Mouse (Mus musculus) CH12.LX (cell line): ENCODE results near the gene Tprkb. TPM values are rescaled to one million over a fixed set of nuclear protein-coding genes. Genes with fewer than 3 reads are reported as not detected.
"Not testable (repeated sequence)": the region's sequence is repeated elsewhere in the genome, so short reads cannot be mapped to it uniquely, and the experiment has no call there.

Source experiments
- DNase-seq: peaks from one replicate; pipeline ENCODE4 v3.0.0-alpha.2; 2013; ENCODE audit errors: extremely low read depth
- H3K27ac ChIP-seq: 2 replicates; pipeline ENCODE4 v1.5.1; 2012; ENCODE audit warnings: low read depth, mild to moderate bottlenecking, control low read depth, moderate library complexity; ENCODE audit not compliant: insufficient read depth
- H3K27me3 ChIP-seq: replicated peaks from 2 replicates; pipeline ENCODE3; 2012; ENCODE audit warnings: inconsistent platforms
- H3K36me3 ChIP-seq, 2 experiments: replicated peaks in 1 of 2; 2 replicates each; pipeline versions ENCODE3 to v1.6.1; 2012; ENCODE audit warnings: inconsistent platforms in 1 of 2, low read length in 1 of 2, mild to moderate bottlenecking in 1 of 2, mixed read lengths in 1 of 2, moderate library complexity in 1 of 2; ENCODE audit not compliant: control insufficient read depth in 1 of 2, insufficient read depth in 1 of 2
- H3K4me1 ChIP-seq, 2 experiments: 2 replicates each; pipeline ENCODE4 v1.6.1; 2012; ENCODE audit warnings: inconsistent platforms in 1 of 2, moderate library complexity in 1 of 2; ENCODE audit not compliant: insufficient read depth in 2 of 2, control insufficient read depth in 1 of 2
- H3K4me2 ChIP-seq: 2 replicates; pipeline ENCODE4 v1.6.1; 2012; ENCODE audit warnings: low read depth, mild to moderate bottlenecking, control low read depth; ENCODE audit not compliant: poor library complexity, insufficient read depth, severe bottlenecking
- H3K4me3 ChIP-seq, 3 experiments: fragments of 150-350 bp in 1 of 3; sonication (generic) in 1 of 3; replicated peaks in 1 of 3; 2 replicates each; pipeline versions ENCODE3 to v1.5.1; 2011 to 2012; ENCODE audit warnings: low read depth in 2 of 3, low read length in 2 of 3, mild to moderate bottlenecking in 2 of 3, moderate library complexity in 2 of 3, control low read depth in 1 of 3, improper control_type of control experiment in 1 of 3, inconsistent platforms in 1 of 3, mixed read lengths in 1 of 3; ENCODE audit not compliant: poor library complexity in 1 of 3
- H3K79me2 ChIP-seq: replicated peaks from 2 replicates; pipeline ENCODE4 v1.6.1; 2012; ENCODE audit warnings: mild to moderate bottlenecking, moderate library complexity; ENCODE audit not compliant: control insufficient read depth, poor library complexity, insufficient read depth, severe bottlenecking; ENCODE audit errors: extremely low read depth
- H3K9ac ChIP-seq: 2 replicates; pipeline ENCODE4 v1.6.1; 2012; ENCODE audit warnings: low read depth, mild to moderate bottlenecking, control low read depth, moderate library complexity; ENCODE audit not compliant: insufficient read depth
- H3K9me3 ChIP-seq: replicated peaks from 2 replicates; pipeline ENCODE3; 2012; ENCODE audit warnings: low read length, inconsistent platforms, mixed read lengths
- BHLHE40 ChIP-seq: IDR thresholded peaks from 2 replicates; pipeline ENCODE4 v1.6.1; 2011; ENCODE audit warnings: mild to moderate bottlenecking, low read depth, low read length, improper control_type of control experiment
- CHD1 ChIP-seq: IDR thresholded peaks from 2 replicates; pipeline ENCODE4 v1.6.1; 2012; ENCODE audit warnings: low read depth, low read length, improper control_type of control experiment, inconsistent platforms
- CHD2 ChIP-seq: IDR thresholded peaks from 2 replicates; pipeline ENCODE4 v1.6.1; 2011; ENCODE audit warnings: low read length, improper control_type of control experiment
- E2F4 ChIP-seq: IDR thresholded peaks from 2 replicates; pipeline ENCODE4 v1.6.1; 2011; ENCODE audit warnings: low read depth, low read length, improper control_type of control experiment; ENCODE audit not compliant: insufficient replicate concordance
- ELF1 ChIP-seq: IDR thresholded peaks from 2 replicates; pipeline ENCODE4 v1.6.1; 2014; ENCODE audit warnings: low read depth, mild to moderate bottlenecking, inconsistent platforms, low read length, improper control_type of control experiment
- EP300 ChIP-seq: IDR thresholded peaks from 2 replicates; pipeline ENCODE4 v1.6.1; 2011; ENCODE audit warnings: low read length, improper control_type of control experiment
- ETS1 ChIP-seq: conservative IDR thresholded peaks from 2 replicates; pipeline ENCODE4 v1.6.1; 2012; ENCODE audit warnings: low read depth, mild to moderate bottlenecking, inconsistent platforms, low read length, improper control_type of control experiment, moderate library complexity
- GABPA ChIP-seq: IDR thresholded peaks from 2 replicates; pipeline ENCODE4 v1.6.1; 2012; ENCODE audit warnings: low read depth, low read length, improper control_type of control experiment, inconsistent platforms; ENCODE audit not compliant: insufficient replicate concordance
- HCFC1 ChIP-seq: IDR thresholded peaks from 2 replicates; pipeline ENCODE4 v1.6.1; 2012; ENCODE audit warnings: low read depth, mild to moderate bottlenecking, inconsistent platforms, low read length, improper control_type of control experiment
- JUND ChIP-seq: conservative IDR thresholded peaks from 2 replicates; pipeline ENCODE4 v1.6.1; 2011; ENCODE audit warnings: low read depth, low read length, improper control_type of control experiment
- KAT2A ChIP-seq: IDR thresholded peaks from 2 replicates; pipeline ENCODE4 v1.6.1; 2012; ENCODE audit warnings: low read length, improper control_type of control experiment, inconsistent platforms; ENCODE audit not compliant: insufficient replicate concordance
- MAX ChIP-seq: IDR thresholded peaks from 2 replicates; pipeline ENCODE4 v1.6.1; 2011; ENCODE audit warnings: low read length, improper control_type of control experiment
- MAZ ChIP-seq: IDR thresholded peaks from 2 replicates; pipeline ENCODE4 v1.6.1; 2012; ENCODE audit warnings: low read depth, mild to moderate bottlenecking, inconsistent platforms, low read length, improper control_type of control experiment, moderate library complexity
- MEF2A ChIP-seq: IDR thresholded peaks from 2 replicates; pipeline ENCODE4 v1.6.1; 2014; ENCODE audit warnings: low read depth, mild to moderate bottlenecking, inconsistent platforms, low read length, improper control_type of control experiment, borderline replicate concordance
- MXI1 ChIP-seq: IDR thresholded peaks from 2 replicates; pipeline ENCODE4 v1.6.1; 2011; ENCODE audit warnings: mild to moderate bottlenecking, low read depth, low read length, improper control_type of control experiment
- MYC ChIP-seq: IDR thresholded peaks from 2 replicates; pipeline ENCODE4 v1.6.1; 2011; ENCODE audit warnings: low read depth, mild to moderate bottlenecking, improper control_type of control experiment, low read length
- NELFE ChIP-seq: IDR thresholded peaks from 2 replicates; pipeline ENCODE4 v1.6.1; 2011; ENCODE audit warnings: low read depth, low read length, improper control_type of control experiment
- NRF1 ChIP-seq: IDR thresholded peaks from 2 replicates; pipeline ENCODE4 v1.6.1; 2014; ENCODE audit warnings: low read depth, mild to moderate bottlenecking, inconsistent platforms, low read length, improper control_type of control experiment, moderate library complexity
- PAX5 ChIP-seq: IDR thresholded peaks from 2 replicates; pipeline ENCODE4 v1.6.1; 2012; ENCODE audit warnings: low read length, inconsistent platforms, mixed read lengths
- POLR2A ChIP-seq: IDR thresholded peaks from 2 replicates; pipeline ENCODE4 v1.6.1; 2011; ENCODE audit warnings: low read depth, mild to moderate bottlenecking, improper control_type of control experiment, low read length
- POLR2AphosphoS2 ChIP-seq: IDR thresholded peaks from 2 replicates; pipeline ENCODE4 v1.6.1; 2011; ENCODE audit warnings: low read depth, low read length, improper control_type of control experiment
- RAD21 ChIP-seq: IDR thresholded peaks from 2 replicates; pipeline ENCODE4 v1.6.1; 2011; ENCODE audit warnings: low read depth, mild to moderate bottlenecking, low read length, improper control_type of control experiment, moderate library complexity
- RCOR1 ChIP-seq: conservative IDR thresholded peaks from 2 replicates; pipeline ENCODE4 v1.6.1; 2012; ENCODE audit warnings: low read depth, mild to moderate bottlenecking, inconsistent platforms, low read length, improper control_type of control experiment
- SIN3A ChIP-seq: IDR thresholded peaks from 2 replicates; pipeline ENCODE4 v1.6.1; 2012; ENCODE audit warnings: low read length, improper control_type of control experiment, inconsistent platforms
- SMC3 ChIP-seq: IDR thresholded peaks from 2 replicates; pipeline ENCODE4 v1.6.1; 2011; ENCODE audit warnings: low read depth, low read length, improper control_type of control experiment
- TBP ChIP-seq: conservative IDR thresholded peaks from 2 replicates; pipeline ENCODE4 v1.6.1; 2011; ENCODE audit warnings: low read depth, low read length, improper control_type of control experiment
- TCF12 ChIP-seq: IDR thresholded peaks from 2 replicates; pipeline ENCODE4 v1.6.1; 2014; ENCODE audit warnings: low read depth, mild to moderate bottlenecking, inconsistent platforms, low read length, improper control_type of control experiment
- UBTF ChIP-seq: IDR thresholded peaks from 2 replicates; pipeline ENCODE4 v1.6.1; 2012; ENCODE audit warnings: low read depth, mild to moderate bottlenecking, inconsistent platforms, low read length, improper control_type of control experiment, moderate library complexity
- USF1 ChIP-seq: IDR thresholded peaks from 2 replicates; pipeline ENCODE4 v1.6.1; 2014; ENCODE audit warnings: low read depth, mild to moderate bottlenecking, inconsistent platforms, low read length, improper control_type of control experiment
- ZC3H11A ChIP-seq: IDR thresholded peaks from 2 replicates; pipeline ENCODE4 v1.6.1; 2012; ENCODE audit warnings: low read depth, mild to moderate bottlenecking, inconsistent platforms, low read length, improper control_type of control experiment
- ZKSCAN1 ChIP-seq: IDR thresholded peaks from 2 replicates; pipeline ENCODE4 v1.6.1; 2012; ENCODE audit warnings: low read depth, inconsistent platforms, low read length, improper control_type of control experiment, borderline replicate concordance
- ZMIZ1 ChIP-seq: IDR thresholded peaks from 2 replicates; pipeline ENCODE4 v1.6.1; 2012; ENCODE audit warnings: low read depth, mild to moderate bottlenecking, inconsistent platforms, low read length, improper control_type of control experiment
- ZNF384 ChIP-seq: IDR thresholded peaks from 2 replicates; pipeline ENCODE4 v1.6.1; 2012; ENCODE audit warnings: low read depth, low read length, improper control_type of control experiment, inconsistent platforms
- dilution Hi-C: fragments of 300-500 bp; cut with MboI; formaldehyde crosslinking; loops from 2 replicates; pipeline ENCODE4 v1.14.3; 2020; ENCODE audit warnings: low sequenced_read_pairs; ENCODE audit not compliant: extremely low pct_unique_long_range_greater_than_20kb, extremely low pct_ligation_motif_present
- in situ Hi-C: fragments of 300-500 bp; cut with MboI; formaldehyde crosslinking; loops from 3 replicates; pipeline ENCODE4 v1.14.3; 2019; ENCODE audit warnings: low sequenced_read_pairs, low pct_ligation_motif_present, low pct_unique_long_range_greater_than_20kb, mixed read lengths
- polyA plus RNA-seq: library from polyadenylated mRNA; unstranded; fragments of >175 nt; gene quantifications from 2 replicates; pipeline ENCODE4 v1.2.1, GENCODE M21; 2012; ENCODE audit warnings: low read depth; ENCODE audit not compliant: insufficient read length
- total RNA-seq, 2 experiments: library from RNA; depleted of rRNA; stranded (reverse); fragments of 300-350 nt in 1 of 2; fragments of >200 nt in 1 of 2; gene quantifications; 2 replicates each; pipeline ENCODE4 v1.2.3; 2012 to 2014

Tprkb gene
- total and polyA plus RNA-seq, 3 experiments = 21.2 to 59.8 (median 39.7) TPM

DNA sequence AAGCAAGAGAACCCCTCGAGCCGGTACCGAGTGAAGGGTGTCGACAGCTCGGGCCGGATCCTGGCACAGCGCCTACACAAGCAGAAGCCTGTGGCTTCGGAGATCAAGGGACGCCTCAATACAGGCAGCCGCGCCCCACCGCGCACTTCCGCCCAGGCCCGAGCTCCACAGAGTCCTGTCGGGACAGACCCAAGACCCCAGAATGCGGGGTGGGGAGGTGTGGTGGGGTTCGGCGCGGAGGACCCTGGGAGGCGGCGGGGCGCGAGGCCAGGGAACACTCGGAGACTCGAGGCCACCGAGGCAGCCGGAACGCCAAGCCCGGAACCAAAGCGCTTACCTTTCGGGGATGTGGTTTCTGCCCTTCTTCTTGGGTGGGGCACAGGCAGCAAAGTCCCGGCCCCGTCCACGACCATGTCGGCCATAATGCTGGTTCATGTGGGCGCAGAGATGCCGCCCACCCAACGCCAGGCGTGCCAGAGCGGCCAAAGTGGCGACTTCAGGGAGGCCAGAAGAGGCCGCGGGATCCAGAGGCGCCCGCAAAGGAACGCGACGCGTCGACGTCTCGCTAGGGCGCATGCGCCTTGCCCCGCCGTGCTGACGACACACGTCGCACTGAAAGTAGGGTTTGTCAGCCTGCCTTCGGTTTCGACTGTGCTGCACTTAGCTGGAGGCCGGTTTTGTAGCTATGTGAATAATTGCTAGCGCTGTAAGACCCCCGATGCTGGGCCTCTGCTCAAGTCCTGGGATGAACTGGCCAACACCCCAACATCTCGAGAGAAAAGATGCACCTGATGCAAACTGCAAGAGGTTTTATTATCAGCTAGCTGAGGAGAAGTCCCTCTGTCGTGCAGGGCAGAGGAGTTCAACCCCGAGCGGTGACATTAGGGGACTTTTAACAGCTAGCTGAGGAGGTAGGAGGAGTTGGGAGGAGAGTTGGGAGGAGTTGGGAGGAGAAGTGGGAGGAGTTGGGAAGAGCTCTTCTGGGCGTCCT lies 49.7 kb downstream of the Tprkb start, which contains the start of gene Dusp11:
Gene Dusp11 (minus strand): TSS at position 567 of the 991 bp plus-strand sequence.
- peak within 1 kb of the TSS; percentile 99 for H3K4me2 ChIP-seq
- DNase-seq = peak; percentile 84
- H3K4me1 ChIP-seq = peaks cover 2 to 21% of the 10 kb centered on the region in 2 experiments; a peak in 3 of 4 replicates
- H3K36me3 ChIP-seq = peaks cover 8 to 30% of the 10 kb centered on the region in 2 experiments
- H3K27me3 ChIP-seq = no peaks in the 10 kb centered on the region
- H3K9ac ChIP-seq = peak within 1 kb of the TSS; percentile 92
- peak within 1 kb of the TSS; percentile 79 for H3K27ac ChIP-seq
- H3K4me3 ChIP-seq = peak within 1 kb of the TSS; percentile 75 to 87 (median 81)
- dilution Hi-C loops (no loop called here), in situ Hi-C loops (no loop called here)
- H3K9me3 ChIP-seq = no peaks in the 10 kb centered on the region
- peaks cover 29% of the 10 kb centered on the region for H3K79me2 ChIP-seq
- TF ChIP-seq RCOR1 (no peak), CHD1 (no peak), UBTF (peak; percentile 90), TBP (peak; percentile 96), POLR2A (peak; percentile 95), ZKSCAN1 (no peak), USF1 (no peak), MAZ (0 out of 2 replicates have a peak, but pooled peaks have one; percentile 26), JUND (no peak), BHLHE40 (no peak), NELFE (peak; percentile 96), ETS1 (peak; percentile 11; the same call in 1 of the 2 replicates), TCF12 (0 out of 2 replicates have a peak, but pooled peaks have one; percentile 23), CHD2 (no peak), ZMIZ1 (peak; percentile 87), SMC3 (no peak), RAD21 (no peak), E2F4 (no peak), ZNF384 (no peak), MAX (peak; percentile 13; the same call in 1 of the 2 replicates), GABPA (no peak), MEF2A (no peak; the same call in 1 of the 2 replicates), ZC3H11A (no peak), HCFC1 (peak; percentile 67), POLR2AphosphoS2 (0 out of 2 replicates have a peak, but pooled peaks have one; percentile 64), SIN3A (peak; percentile 51; the same call in 1 of the 2 replicates), MXI1 (peak; percentile 43), MYC (0 out of 2 replicates have a peak, but pooled peaks have one; percentile 47), PAX5 (no peak), EP300 (no peak), KAT2A (peak; percentile 60; the same call in 1 of the 2 replicates), NRF1 (peak; percentile 89), ELF1 (peak; percentile 62)

DNA sequence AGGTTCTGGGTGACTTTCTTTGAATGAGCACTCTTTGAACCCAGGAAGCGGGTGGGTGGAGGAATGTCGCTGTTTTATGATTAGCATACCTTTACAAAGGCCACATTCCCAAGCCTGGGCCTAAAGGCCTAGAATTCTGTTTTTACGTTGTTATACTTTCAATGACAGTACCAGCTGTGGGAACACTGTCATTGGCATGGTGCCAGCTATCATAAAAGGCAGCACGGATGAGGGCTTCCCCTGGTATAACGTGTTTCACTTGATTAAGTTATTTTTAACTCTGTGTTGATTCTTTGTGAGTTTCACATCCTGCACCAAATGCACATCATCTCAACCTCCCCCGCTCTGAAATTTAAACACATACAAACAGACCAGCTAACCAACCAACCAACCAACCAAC lies 54.4 kb downstream of the Tprkb start:
- H3K79me2 ChIP-seq, H3K36me3 ChIP-seq, in situ Hi-C loops, H3K9me3 ChIP-seq, dilution Hi-C loops, H3K4me3 ChIP-seq, H3K27me3 ChIP-seq, H3K27ac ChIP-seq, H3K4me2 ChIP-seq, H3K9ac ChIP-seq, H3K4me1 ChIP-seq, DNase-seq: not testable (repeated sequence)
